Mouse (Mus musculus) spleen, adult 2 months (tissue): Measurements from ENCODE around the gene Shc2.

Experiments used
- CTCF ChIP-seq: fragments of 200-500 bp; IDR thresholded peaks from 2 replicates; pipeline ENCODE4 v1.5.1; 2011; ENCODE audit warnings: mild to moderate bottlenecking, inconsistent platforms; ENCODE audit not compliant: insufficient read depth, insufficient read length, insufficient replicate concordance; ENCODE audit errors: extremely low read depth
- POLR2A ChIP-seq: fragments of 200-500 bp; IDR thresholded peaks from 2 replicates; pipeline ENCODE4 v1.6.1; 2011; ENCODE audit warnings: low read depth, low read length, inconsistent platforms

DNA sequence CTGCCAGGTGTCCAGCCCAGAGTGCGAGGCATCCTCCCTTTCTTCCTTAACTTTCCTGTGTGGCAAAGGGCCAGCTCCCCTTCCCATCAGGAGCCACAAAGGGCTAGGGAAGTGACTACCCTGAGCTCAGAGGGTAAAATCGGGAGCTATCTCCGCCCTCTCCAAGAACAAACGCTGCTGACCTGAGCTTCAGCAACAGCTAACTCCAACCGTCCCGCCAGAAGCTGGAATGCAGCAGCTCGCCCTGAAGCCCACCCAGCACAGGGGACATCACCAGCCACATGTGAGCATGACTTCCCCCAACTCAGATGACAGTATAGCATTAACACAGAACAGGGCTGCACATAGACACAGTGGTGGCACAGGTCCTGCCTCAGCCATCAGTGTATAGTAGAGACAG, 53.7 kb downstream of the Shc2 start:
- TF ChIP-seq CTCF (no peak), POLR2A (no peak)
